In the genomic region with DNA sequence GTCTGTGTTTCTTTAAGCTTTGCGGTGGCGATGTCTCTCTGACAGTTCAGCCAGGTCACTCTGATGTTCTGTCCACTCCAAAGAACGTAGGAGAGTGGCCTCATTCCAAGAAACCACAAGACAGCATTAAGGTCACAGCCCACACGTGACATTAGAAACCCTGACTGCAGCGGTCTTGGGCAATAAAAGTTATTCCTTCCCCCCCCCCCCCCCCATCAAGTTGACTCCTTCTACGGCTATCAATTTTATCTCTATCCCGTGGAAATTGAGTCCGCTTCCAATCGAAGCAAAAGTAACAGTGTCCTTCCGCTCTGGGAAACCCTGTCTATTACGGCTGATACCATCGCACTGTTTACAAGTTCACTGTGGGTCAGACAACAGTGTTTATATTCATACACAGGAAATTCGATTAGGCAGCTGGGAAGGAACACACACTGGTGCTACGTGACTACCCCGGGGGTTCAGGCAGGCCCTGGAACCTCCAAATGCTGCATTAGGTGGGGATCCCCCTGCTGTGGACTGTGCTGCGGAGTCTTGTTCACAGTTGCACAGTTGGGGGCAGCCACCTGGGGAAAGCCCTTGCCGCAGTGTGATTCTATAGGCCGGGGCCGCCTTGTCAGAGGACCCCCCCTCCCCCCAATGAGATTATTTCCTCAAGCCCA, we compare ENCODE assay signal across 9 mouse cellular contexts.
DNase-seq lines count a peak whose midpoint lies in the region; ATAC-seq and TF ChIP-seq lines count a peak whose summit lies in the region.
"Had no signal": no experiment of that assay in that cellular context is flagged by ENCODE, and none has a peak within 500 bp of the region (broad histone marks: within the 10 kb centered on the region; RNA-seq: fewer than 3 reads in every experiment).

No protein-coding gene starts in this region.

- H3K4me3 ChIP-seq in bone marrow, adult 2 months (replicated peaks; ENCODE audit: control insufficient read depth, low read depth, low read length): no peak overlapping the region
- no peak overlapping the region for H3K4me3 ChIP-seq in intestine, postnatal 0 days (ENCODE audit: low read depth, low read length)

- H3K9me3 ChIP-seq in intestine, postnatal 0 days (ENCODE audit: control insufficient read depth): no peaks in the 10 kb centered on the region

- no peaks in the 10 kb centered on the region for H3K27me3 ChIP-seq in intestine, postnatal 0 days (replicated peaks; ENCODE audit: control insufficient read depth, insufficient read depth, low read length)

- peak overlapping the region; percentile 70 for H3K27ac ChIP-seq in bone marrow, adult 2 months (ENCODE audit: control insufficient read depth, insufficient read depth, low read depth, low read length, poor library complexity)
- H3K27ac ChIP-seq in intestine, postnatal 0 days (ENCODE audit: low read depth, low read length): peak overlapping the region; percentile 78

- ATAC-seq in intestine, postnatal 0 days: peak; percentile 9; the same call in 1 of the 2 replicates

- peak; percentile 44 to 71 for DNase-seq in lung, adult 18-20 months
- DNase-seq in lung, postnatal 4 days: no peak
- DNase-seq in lung, postnatal 36 days: peak; percentile 83
- DNase-seq in layer of hippocampus, adult 9-11 months: no peak
- no peak for DNase-seq in right cerebral cortex, adult 2 months (ENCODE audit: low spot score in 2 of 2)
- DNase-seq in gastrocnemius, adult 8-10 months (ENCODE audit: low spot score in 2 of 2): no peak
- DNase-seq: gastrocnemius, postnatal 14 days had no signal

- no peak for TF ChIP-seq POLR2A in bone marrow, adult 2 months (IDR thresholded peaks at IDR 0.05; ENCODE audit: borderline replicate concordance, control insufficient read depth, low read depth, low read length)

- no peak overlapping the region for H3K9ac ChIP-seq in intestine, postnatal 0 days (ENCODE audit: low read depth, low read length)

- H3K4me1 ChIP-seq in bone marrow, adult 2 months (ENCODE audit: control insufficient read depth, insufficient read depth, low read length): peaks cover 19% of the 10 kb centered on the region
- peaks cover 33% of the 10 kb centered on the region for H3K4me1 ChIP-seq in intestine, postnatal 0 days (replicated peaks; ENCODE audit: control insufficient read depth, insufficient read depth, low read length)

- H3K36me3 ChIP-seq in intestine, postnatal 0 days (ENCODE audit: control insufficient read depth, insufficient read depth): no peaks in the 10 kb centered on the region

- H3K4me2 ChIP-seq in intestine, postnatal 0 days (replicated peaks; ENCODE audit: low read depth): peak overlapping the region; percentile 40

- TF ChIP-seq CTCF in bone marrow, adult 2 months (IDR thresholded peaks at IDR 0.05; ENCODE audit: control insufficient read depth, insufficient read depth, low read length): no peak
- TF ChIP-seq CTCF in intestine, postnatal 0 days (IDR thresholded peaks at IDR 0.05; ENCODE audit: low read depth): no peak

- WGBS in bone marrow, adult 2 months: 55% methylated on average over 19 of the region's 19 CpGs
- 11% methylated on average over 19 of the region's 19 CpGs for WGBS in intestine, postnatal 0 days

Comparison
In these comparisons a context has a peak if more than half of its experiments do, and no peak if none do; other contexts are left out.
1. DNase-seq: peak in lung, adult 18-20 months (2 of 2) and lung, postnatal 36 days (single experiment); none in lung, postnatal 4 days (0 of 2), layer of hippocampus, adult 9-11 months (single experiment), right cerebral cortex, adult 2 months (0 of 2) and gastrocnemius, adult 8-10 months (0 of 2).